In genomic region chr6:131779954-131780353, GRCm38 (mm10) we compare ENCODE assay signal across 31 mouse cellular contexts.
"Had no signal": no experiment of that assay in that cellular context is flagged by ENCODE, and none has a peak within 500 bp of the region (broad histone marks: within the 10 kb centered on the region; RNA-seq: fewer than 3 reads in every experiment).

No protein-coding gene starts in this region.

- H3K4me2 ChIP-seq: limb, embryonic 12.5 days; limb, embryonic 13.5 days; limb, embryonic 15.5 days; liver, embryonic 11.5 days; liver, embryonic 12.5 days; liver, embryonic 13.5 days; liver, embryonic 15.5 days; lung, embryonic 14.5 days; lung, embryonic 15.5 days; midbrain, embryonic 11.5 days; midbrain, embryonic 12.5 days; midbrain, embryonic 13.5 days; midbrain, embryonic 15.5 days had no signal

- H3K27ac ChIP-seq: left cerebral cortex, adult 2 months; limb, embryonic 10.5 days; limb, embryonic 12.5 days; limb, embryonic 13.5 days; limb, embryonic 15.5 days; liver, embryonic 12.5 days; liver, embryonic 13.5 days; liver, embryonic 14.5 days; liver, embryonic 15.5 days; lung, embryonic 15.5 days; macrophage; midbrain, embryonic 10.5 days; midbrain, embryonic 12.5 days; midbrain, embryonic 13.5 days; midbrain, embryonic 15.5 days had no signal

- H3K4me3 ChIP-seq: left cerebral cortex, adult 2 months; limb, embryonic 10.5 days; limb, embryonic 12.5 days; limb, embryonic 13.5 days; limb, embryonic 15.5 days; liver, embryonic 12.5 days; liver, embryonic 13.5 days; liver, embryonic 15.5 days; lung, embryonic 15.5 days; megakaryocyte, embryonic 14.5 days; midbrain, embryonic 10.5 days; midbrain, embryonic 12.5 days; midbrain, embryonic 13.5 days; midbrain, embryonic 15.5 days; myocyte had no signal

- H3K9ac ChIP-seq: limb, embryonic 12.5 days; limb, embryonic 13.5 days; limb, embryonic 15.5 days; liver, embryonic 12.5 days; liver, embryonic 13.5 days; liver, embryonic 14.5 days; liver, embryonic 15.5 days; liver, postnatal 0 days; lung, embryonic 14.5 days; lung, embryonic 15.5 days; midbrain, embryonic 12.5 days; midbrain, embryonic 13.5 days; midbrain, embryonic 15.5 days had no signal

- ATAC-seq: liver, embryonic 12.5 days; liver, postnatal 0 days; lung, postnatal 0 days; midbrain, embryonic 13.5 days; midbrain, embryonic 15.5 days; midbrain, embryonic 16.5 days had no signal

- H3K36me3 ChIP-seq: limb, embryonic 10.5 days; limb, embryonic 12.5 days; limb, embryonic 13.5 days; limb, embryonic 15.5 days; liver, embryonic 12.5 days; liver, embryonic 13.5 days; liver, embryonic 15.5 days; lung, embryonic 15.5 days; midbrain, embryonic 10.5 days; midbrain, embryonic 12.5 days; midbrain, embryonic 13.5 days; midbrain, embryonic 15.5 days had no signal

- H3K4me1 ChIP-seq: limb, embryonic 10.5 days; limb, embryonic 12.5 days; limb, embryonic 13.5 days; limb, embryonic 15.5 days; liver, embryonic 12.5 days; liver, embryonic 13.5 days; liver, embryonic 15.5 days; lung, embryonic 15.5 days; megakaryocyte, embryonic 14.5 days; midbrain, embryonic 10.5 days; midbrain, embryonic 12.5 days; midbrain, embryonic 13.5 days; midbrain, embryonic 15.5 days had no signal

- DNase-seq: left cerebral cortex, postnatal 4 days; liver; liver, embryonic 13.5 days; liver, postnatal 0 days; lung, adult 18-20 months; lung, adult 2 months; lung, embryonic 14.5 days; lung, postnatal 10 days; lung, postnatal 14 days; lung, postnatal 36 days; lung, postnatal 4 days had no signal

- H3K27me3 ChIP-seq: limb, embryonic 12.5 days; limb, embryonic 13.5 days; limb, embryonic 15.5 days; liver, embryonic 12.5 days; liver, embryonic 13.5 days; liver, embryonic 15.5 days; lung, embryonic 15.5 days; megakaryocyte, embryonic 14.5 days; midbrain, embryonic 12.5 days; midbrain, embryonic 13.5 days; midbrain, embryonic 15.5 days had no signal

- H3K9me3 ChIP-seq: limb, embryonic 15.5 days; liver, embryonic 12.5 days; liver, embryonic 13.5 days; lung, embryonic 15.5 days had no signal
